ENCODE assay signal across 31 mouse cellular contexts in genomic region chr2:68005711-68006110, GRCm38 (mm10).
A peak's percentile ranks its signal among the peaks of the same experiment; 100 is the strongest.
DNase-seq lines count a peak whose midpoint lies in the region; ATAC-seq and TF ChIP-seq lines count a peak whose summit lies in the region.
"Had no signal": no experiment of that assay in that cellular context is flagged by ENCODE, and none has a peak within 500 bp of the region (broad histone marks: within the 10 kb centered on the region; RNA-seq: fewer than 3 reads in every experiment).

No protein-coding gene starts in this region.

- ATAC-seq in forebrain, embryonic 16.5 days: peak; percentile 55
- no peak for ATAC-seq in forebrain, embryonic 12.5 days (ENCODE audit: low FRiP score)
- no peak for ATAC-seq in hindbrain, postnatal 0 days
- ATAC-seq: hindbrain, embryonic 16.5 days; intestine, embryonic 15.5 days; lung, postnatal 0 days had no signal

- H3K4me1 ChIP-seq in forebrain, embryonic 16.5 days (replicated peaks; ENCODE audit: control insufficient read depth, insufficient read depth, low read length): no peaks in the 10 kb centered on the region; the same call in 1 of the 2 replicates
- H3K4me1 ChIP-seq in forebrain, embryonic 12.5 days: no peaks in the 10 kb centered on the region
- H3K4me1 ChIP-seq in hindbrain, postnatal 0 days (ENCODE audit: insufficient read depth, low read length): no peaks in the 10 kb centered on the region
- H3K4me1 ChIP-seq: embryonic facial prominence, embryonic 13.5 days; heart, embryonic 10.5 days; heart, embryonic 15.5 days; intestine, embryonic 15.5 days; limb, embryonic 10.5 days; limb, embryonic 15.5 days; liver, embryonic 13.5 days had no signal

- no peaks in the 10 kb centered on the region for H3K27me3 ChIP-seq in forebrain, embryonic 16.5 days (replicated peaks; ENCODE audit: control insufficient read depth, insufficient read depth, low read length)
- no peaks in the 10 kb centered on the region for H3K27me3 ChIP-seq in forebrain, embryonic 12.5 days
- no peaks in the 10 kb centered on the region for H3K27me3 ChIP-seq in hindbrain, postnatal 0 days (ENCODE audit: insufficient read depth, low read length)
- H3K27me3 ChIP-seq: embryonic facial prominence, embryonic 13.5 days; heart, embryonic 15.5 days; intestine, embryonic 15.5 days; limb, embryonic 15.5 days; liver, embryonic 13.5 days had no signal

- H3K27ac ChIP-seq in forebrain, embryonic 16.5 days (ENCODE audit: low read length): no peak overlapping the region
- H3K27ac ChIP-seq in forebrain, embryonic 12.5 days: no peak overlapping the region
- no peak overlapping the region for H3K27ac ChIP-seq in hindbrain, postnatal 0 days
- H3K27ac ChIP-seq: embryonic facial prominence, embryonic 13.5 days; heart, embryonic 10.5 days; heart, embryonic 15.5 days; intestine, embryonic 15.5 days; limb, embryonic 10.5 days; limb, embryonic 15.5 days; liver, embryonic 13.5 days had no signal

- H3K4me3 ChIP-seq in forebrain, embryonic 16.5 days (replicated peaks; ENCODE audit: low read length): no peak overlapping the region
- H3K4me3 ChIP-seq in forebrain, embryonic 12.5 days (replicated peaks): no peak overlapping the region
- H3K4me3 ChIP-seq in hindbrain, postnatal 0 days (ENCODE audit: low read length): no peak overlapping the region
- H3K4me3 ChIP-seq: embryonic facial prominence, embryonic 13.5 days; heart, embryonic 10.5 days; heart, embryonic 15.5 days; intestine, embryonic 15.5 days; limb, embryonic 10.5 days; limb, embryonic 15.5 days; liver, embryonic 13.5 days had no signal

- no peaks in the 10 kb centered on the region for H3K36me3 ChIP-seq in forebrain, embryonic 16.5 days (ENCODE audit: control insufficient read depth, insufficient read depth)
- H3K36me3 ChIP-seq in forebrain, embryonic 12.5 days (replicated peaks): no peaks in the 10 kb centered on the region
- no peaks in the 10 kb centered on the region for H3K36me3 ChIP-seq in hindbrain, postnatal 0 days (ENCODE audit: insufficient read depth, low read length)
- H3K36me3 ChIP-seq: embryonic facial prominence, embryonic 13.5 days; heart, embryonic 10.5 days; heart, embryonic 15.5 days; intestine, embryonic 15.5 days; limb, embryonic 10.5 days; limb, embryonic 15.5 days; liver, embryonic 13.5 days had no signal

- H3K9me3 ChIP-seq in forebrain, embryonic 16.5 days (ENCODE audit: control insufficient read depth, low read length): no peaks in the 10 kb centered on the region
- H3K9me3 ChIP-seq in forebrain, embryonic 12.5 days: no peaks in the 10 kb centered on the region
- no peaks in the 10 kb centered on the region for H3K9me3 ChIP-seq in hindbrain, postnatal 0 days (ENCODE audit: low read length)
- H3K9me3 ChIP-seq: embryonic facial prominence, embryonic 13.5 days; heart, embryonic 10.5 days; heart, embryonic 15.5 days; intestine, embryonic 15.5 days; limb, embryonic 10.5 days; limb, embryonic 15.5 days; liver, embryonic 13.5 days had no signal

- H3K4me2 ChIP-seq in forebrain, embryonic 16.5 days (ENCODE audit: low read length): no peak overlapping the region
- H3K4me2 ChIP-seq in forebrain, embryonic 12.5 days: no peak overlapping the region
- no peak overlapping the region for H3K4me2 ChIP-seq in hindbrain, postnatal 0 days (ENCODE audit: low read depth, low read length)
- H3K4me2 ChIP-seq: embryonic facial prominence, embryonic 13.5 days; heart, embryonic 15.5 days; intestine, embryonic 15.5 days; limb, embryonic 15.5 days; liver, embryonic 13.5 days had no signal

- 59% methylated on average over 7 of the region's 7 CpGs for WGBS in forebrain, embryonic 16.5 days
- WGBS in forebrain, embryonic 12.5 days: 79% methylated on average over 7 of the region's 7 CpGs
- WGBS in hindbrain, postnatal 0 days: 76% methylated on average over 7 of the region's 7 CpGs

- no peak overlapping the region for H3K9ac ChIP-seq in forebrain, embryonic 16.5 days (replicated peaks; ENCODE audit: low read depth, low read length)
- H3K9ac ChIP-seq in forebrain, embryonic 12.5 days: no peak overlapping the region
- H3K9ac ChIP-seq in hindbrain, postnatal 0 days (replicated peaks; ENCODE audit: low read length): no peak overlapping the region
- H3K9ac ChIP-seq: embryonic facial prominence, embryonic 13.5 days; heart, embryonic 15.5 days; intestine, embryonic 15.5 days; limb, embryonic 15.5 days; liver, embryonic 13.5 days had no signal

- peak; percentile 8 for DNase-seq in layer of hippocampus, adult 9-11 months
- no peak for DNase-seq in layer of hippocampus, adult 11-12 months (ENCODE audit: low spot score)
- DNase-seq in right cerebral cortex, adult 18-20 months: peak; percentile 52
- no peak for DNase-seq in right cerebral cortex, postnatal 25 days
- no peak for DNase-seq in spleen, postnatal 4 days (ENCODE audit: low spot score in 2 of 2)
- DNase-seq in hindbrain, postnatal 0 days (ENCODE audit: low spot score): no peak
- DNase-seq: adrenal gland, postnatal 14 days; cerebellum, adult 18-20 months; cerebellum, postnatal 10 days; gastrocnemius, postnatal 14 days; heart, adult 11 months; kidney, adult 2 months; kidney, postnatal 36 days; layer of hippocampus, postnatal 36 days; liver, embryonic 13.5 days; lung, adult 18-20 months; lung, postnatal 4 days; midbrain, embryonic 14.5 days; right cerebral cortex, postnatal 14 days; thymus, adult 18-20 months; thymus, postnatal 25 days had no signal

- no peak for TF ChIP-seq CTCF in hindbrain, postnatal 0 days (IDR thresholded peaks at IDR 0.05; ENCODE audit: low read depth)

Comparison
In these comparisons a context has a peak if more than half of its experiments do, and no peak if none do; other contexts are left out.
1. DNase-seq: peak in layer of hippocampus, adult 9-11 months (single experiment) and right cerebral cortex, adult 18-20 months (single experiment); none in layer of hippocampus, adult 11-12 months (single experiment), right cerebral cortex, postnatal 25 days (single experiment), spleen, postnatal 4 days (0 of 2) and hindbrain, postnatal 0 days (single experiment).